Mouse (Mus musculus): Measurements from ENCODE around the gene Gm6502.
"Not testable (repeated sequence)": the region's sequence is repeated elsewhere in the genome, so short reads cannot be mapped to it uniquely, and the experiment has no call there.

The Gm6502 gene

DNA sequence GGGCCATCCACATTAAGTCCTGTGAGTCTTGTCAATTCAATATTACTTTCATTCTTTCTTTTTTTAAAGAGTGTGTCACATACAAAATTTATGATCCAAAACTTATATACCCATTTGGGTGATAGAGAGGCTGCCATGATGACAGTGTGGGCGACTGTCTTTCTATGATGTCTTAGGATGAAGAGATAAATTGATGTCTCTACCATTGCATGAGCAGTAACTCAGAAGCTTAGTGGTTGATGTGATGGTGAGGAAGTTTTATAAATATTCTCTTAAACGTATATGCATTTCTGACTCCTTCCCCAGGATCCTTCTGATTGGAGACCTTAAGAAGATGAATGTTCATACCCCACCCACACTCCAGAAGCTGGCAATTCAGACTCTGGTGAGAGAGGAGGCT, at the start of gene Gm6502:
Gene Gm6502, plus strand, starts transcription at position 301 of the 400 bp plus-strand sequence.
- DNase-seq (ENCODE audit: low spot score), result not testable (repeated sequence)

DNA sequence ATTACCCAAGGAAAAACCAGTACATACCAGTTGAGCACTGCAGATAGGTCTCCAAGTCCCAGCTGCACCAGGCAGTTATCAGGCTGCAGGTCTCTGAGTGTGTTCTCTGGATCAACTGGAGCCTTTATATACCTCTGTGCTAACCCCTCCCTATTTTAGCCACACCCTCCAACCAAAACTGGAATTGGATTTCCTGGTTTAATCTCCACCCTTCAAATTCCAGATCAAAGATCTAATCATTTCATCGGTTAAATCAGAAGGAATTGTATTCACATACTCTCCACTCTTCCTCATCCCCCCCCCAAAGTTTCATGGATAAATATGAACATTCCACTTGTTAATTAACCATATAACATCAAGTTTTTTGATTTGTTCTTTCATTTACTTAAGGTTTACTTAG, 7.5 kb upstream of the Gm6502 start, which contains the start of gene A430089I19Rik:
Gene A430089I19Rik, minus strand, starts transcription at position 101 of the 400 bp plus-strand sequence.
- DNase-seq (ENCODE audit: low spot score), result not testable (repeated sequence)

DNA sequence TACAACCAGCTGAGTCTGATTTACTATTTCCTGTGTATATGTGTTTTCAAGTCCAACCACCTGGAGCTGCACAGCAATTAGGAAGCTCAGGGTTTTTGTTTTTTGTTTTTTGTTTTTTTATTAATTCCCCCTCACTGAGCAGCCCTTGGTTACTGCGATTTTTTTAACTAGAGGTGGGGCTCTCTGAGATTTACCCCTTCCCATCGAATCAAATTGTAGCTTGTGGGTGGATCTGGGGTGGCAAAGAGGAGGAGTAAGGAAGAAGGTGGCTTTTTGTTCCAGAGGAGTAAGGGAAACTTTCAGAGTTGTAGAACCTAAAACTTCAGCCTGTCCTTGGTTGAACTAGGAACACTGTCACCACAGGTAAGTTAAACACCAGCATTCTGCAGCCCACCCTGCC, 25.2 kb downstream of the Gm6502 start, which contains the start of gene AA792892:
Gene AA792892, plus strand, starts transcription at position 301 of the 400 bp plus-strand sequence.
- DNase-seq (ENCODE audit: low spot score), result not testable (repeated sequence)
